Comparison of ENCODE assay signal across 17 mouse cellular contexts in the genomic region with DNA sequence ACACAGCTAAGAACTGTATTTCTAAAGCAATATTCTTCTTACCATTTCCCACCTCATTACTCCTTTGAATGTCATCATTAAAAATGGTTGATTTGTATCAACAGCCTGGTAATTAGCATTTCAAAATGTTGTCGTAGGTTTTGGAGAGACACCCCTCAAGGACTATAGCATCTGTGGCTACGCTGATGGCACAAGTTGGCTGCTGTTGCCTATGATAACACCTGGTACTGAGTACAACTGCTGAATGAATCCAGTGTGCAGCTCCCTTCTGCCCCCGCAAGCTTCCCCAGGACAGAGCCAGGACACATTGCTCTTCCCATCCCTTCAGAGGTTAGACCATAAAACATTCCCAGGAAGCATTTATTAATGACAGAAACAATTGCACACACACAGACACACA.
DNase-seq lines count a peak whose midpoint lies in the region; ATAC-seq and TF ChIP-seq lines count a peak whose summit lies in the region.
"Had no signal": no experiment of that assay in that cellular context is flagged by ENCODE, and none has a peak within 500 bp of the region (broad histone marks: within the 10 kb centered on the region; RNA-seq: fewer than 3 reads in every experiment).

No protein-coding gene starts in this region.

- H3K9ac ChIP-seq in forebrain, embryonic 13.5 days = no peak overlapping the region
- H3K9ac ChIP-seq in forebrain, embryonic 11.5 days (ENCODE audit: low read length) = no peak overlapping the region
- H3K9ac ChIP-seq in forebrain, embryonic 15.5 days (replicated peaks) = no peak overlapping the region
- H3K9ac ChIP-seq: embryonic facial prominence, embryonic 13.5 days; embryonic facial prominence, embryonic 15.5 days had no signal

- 47% methylated on average over 3 of the region's 3 CpGs for WGBS in forebrain, embryonic 13.5 days
- 69% methylated on average over 3 of the region's 3 CpGs for WGBS in forebrain, embryonic 11.5 days
- WGBS in forebrain, embryonic 15.5 days = 38% methylated on average over 3 of the region's 3 CpGs

- no peaks in the 10 kb centered on the region for H3K27me3 ChIP-seq in forebrain, embryonic 13.5 days
- no peaks in the 10 kb centered on the region for H3K27me3 ChIP-seq in forebrain, embryonic 11.5 days (ENCODE audit: control insufficient read depth, insufficient read depth, low read length)
- H3K27me3 ChIP-seq in forebrain, embryonic 15.5 days = no peaks in the 10 kb centered on the region
- H3K27me3 ChIP-seq: embryonic facial prominence, embryonic 13.5 days; embryonic facial prominence, embryonic 15.5 days had no signal

- H3K4me3 ChIP-seq in forebrain, embryonic 13.5 days = no peak overlapping the region
- H3K4me3 ChIP-seq in forebrain, embryonic 11.5 days (ENCODE audit: low read depth, low read length) = no peak overlapping the region
- H3K4me3 ChIP-seq in forebrain, embryonic 15.5 days = no peak overlapping the region
- H3K4me3 ChIP-seq: embryonic facial prominence, embryonic 13.5 days; embryonic facial prominence, embryonic 15.5 days; erythroblast, embryonic 14.5 days had no signal

- TF ChIP-seq POLR2A in brain, embryonic 14.5 days (IDR thresholded peaks at IDR 0.05; ENCODE audit: borderline replicate concordance, extremely low read depth, insufficient read depth, insufficient read length, poor library complexity, severe bottlenecking) = no peak

- H3K4me1 ChIP-seq in forebrain, embryonic 13.5 days = peaks cover 18% of the 10 kb centered on the region
- H3K4me1 ChIP-seq in forebrain, embryonic 11.5 days (replicated peaks; ENCODE audit: control insufficient read depth, insufficient read depth, low read length) = no peaks in the 10 kb centered on the region; the same call in 1 of the 2 replicates
- peaks cover 14% of the 10 kb centered on the region for H3K4me1 ChIP-seq in forebrain, embryonic 15.5 days
- H3K4me1 ChIP-seq: embryonic facial prominence, embryonic 13.5 days; embryonic facial prominence, embryonic 15.5 days had no signal

- TF ChIP-seq CTCF in brain, embryonic 14.5 days (IDR thresholded peaks at IDR 0.05; ENCODE audit: borderline replicate concordance, extremely low read depth, insufficient read depth, insufficient read length) = no peak

- H3K9me3 ChIP-seq in forebrain, embryonic 13.5 days (replicated peaks) = 0 out of 2 replicates have a peak, but pooled peaks cover 5% of the 10 kb centered on the region
- no peaks in the 10 kb centered on the region for H3K9me3 ChIP-seq in forebrain, embryonic 11.5 days (ENCODE audit: control insufficient read depth, low read length)
- H3K9me3 ChIP-seq in forebrain, embryonic 15.5 days = no peaks in the 10 kb centered on the region
- H3K9me3 ChIP-seq: embryonic facial prominence, embryonic 13.5 days; embryonic facial prominence, embryonic 15.5 days had no signal

- no peaks in the 10 kb centered on the region for H3K36me3 ChIP-seq in forebrain, embryonic 13.5 days (ENCODE audit: poor library complexity, severe bottlenecking)
- H3K36me3 ChIP-seq in forebrain, embryonic 11.5 days (ENCODE audit: control insufficient read depth, insufficient read depth, low read length) = no peaks in the 10 kb centered on the region
- H3K36me3 ChIP-seq in forebrain, embryonic 15.5 days = no peaks in the 10 kb centered on the region
- H3K36me3 ChIP-seq: embryonic facial prominence, embryonic 13.5 days; embryonic facial prominence, embryonic 15.5 days had no signal

- peak overlapping the region; percentile 41 for H3K27ac ChIP-seq in forebrain, embryonic 13.5 days
- H3K27ac ChIP-seq in forebrain, embryonic 11.5 days (ENCODE audit: low read depth, low read length) = no peak overlapping the region
- H3K27ac ChIP-seq in forebrain, embryonic 15.5 days (replicated peaks) = peak overlapping the region; percentile 72; the same call in 1 of the 2 replicates
- H3K27ac ChIP-seq: embryonic facial prominence, embryonic 13.5 days; embryonic facial prominence, embryonic 15.5 days had no signal

- peak; percentile 49; the same call in 1 of the 2 replicates for ATAC-seq in forebrain, embryonic 13.5 days
- ATAC-seq in forebrain, embryonic 11.5 days (replicated peaks; ENCODE audit: low FRiP score) = no peak
- peak; percentile 51 for ATAC-seq in forebrain, embryonic 15.5 days (replicated peaks)

- DNase-seq in forebrain, embryonic 11.5 days (ENCODE audit: low spot score) = no peak
- peak; percentile 80 for DNase-seq in brain, embryonic 14.5 days (ENCODE audit: low read depth)
- DNase-seq in embryo, embryonic 9.5 days (ENCODE audit: extremely low spot score) = no peak
- DNase-seq in thymus, postnatal 10 days (ENCODE audit: low spot score in 2 of 2) = no peak
- DNase-seq: adrenal gland, adult 2 months; adrenal gland, postnatal 10 days; adrenal gland, postnatal 25 days; cerebellum, adult 11-12 months; cerebellum, adult 2 months; cerebellum, adult 9-10 months; cerebellum, postnatal 10 days; cerebellum, postnatal 25 days had no signal

- no peak overlapping the region for H3K4me2 ChIP-seq in forebrain, embryonic 13.5 days
- H3K4me2 ChIP-seq in forebrain, embryonic 11.5 days (ENCODE audit: low read depth, low read length, severe bottlenecking) = no peak overlapping the region
- no peak overlapping the region for H3K4me2 ChIP-seq in forebrain, embryonic 15.5 days (replicated peaks)
- H3K4me2 ChIP-seq: embryonic facial prominence, embryonic 13.5 days; embryonic facial prominence, embryonic 15.5 days had no signal
